Mouse (Mus musculus): ENCODE measurements around the gene Gm13279. TPM values are rescaled to one million over a fixed set of nuclear protein-coding genes. Genes with fewer than 3 reads are reported as not detected.
"Not testable (repeated sequence)": the region's sequence is repeated elsewhere in the genome, so short reads cannot be mapped to it uniquely, and the experiment has no call there.

Gm13279 gene
- polyA plus RNA-seq (2011; ENCODE audit: insufficient read length, low read depth, missing spikeins), result not detected in 2 replicates

DNA sequence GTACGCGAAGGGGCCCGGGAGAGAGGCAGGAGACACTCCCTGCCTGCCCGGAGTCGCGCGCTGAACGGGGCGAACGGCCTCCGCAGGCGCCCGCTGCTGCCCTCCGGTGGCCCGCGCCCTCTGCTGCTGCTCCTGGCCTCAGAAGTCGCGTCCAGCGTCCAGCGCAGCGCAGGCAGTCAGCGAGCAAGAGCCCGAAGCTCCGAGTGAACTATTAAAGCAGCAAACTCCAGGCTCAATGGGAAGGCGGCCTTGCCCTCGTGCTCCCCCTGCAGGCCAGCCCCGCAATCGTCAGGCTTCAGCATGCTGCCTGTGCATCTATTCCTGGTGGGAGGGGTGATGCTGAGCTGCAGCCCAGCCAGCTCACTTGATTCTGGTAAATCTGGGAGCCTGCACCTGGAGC, at the start of gene Gm13279:
Gene Gm13279, plus strand, starts transcription at position 301 of the 400 bp plus-strand sequence.
- H3K27ac ChIP-seq (ENCODE audit: insufficient read depth, low read length); H3K4me1 ChIP-seq (ENCODE audit: control insufficient read depth, insufficient read depth, low read length); H3K4me3 ChIP-seq (ENCODE audit: insufficient read depth, low read length): not testable (repeated sequence)

DNA sequence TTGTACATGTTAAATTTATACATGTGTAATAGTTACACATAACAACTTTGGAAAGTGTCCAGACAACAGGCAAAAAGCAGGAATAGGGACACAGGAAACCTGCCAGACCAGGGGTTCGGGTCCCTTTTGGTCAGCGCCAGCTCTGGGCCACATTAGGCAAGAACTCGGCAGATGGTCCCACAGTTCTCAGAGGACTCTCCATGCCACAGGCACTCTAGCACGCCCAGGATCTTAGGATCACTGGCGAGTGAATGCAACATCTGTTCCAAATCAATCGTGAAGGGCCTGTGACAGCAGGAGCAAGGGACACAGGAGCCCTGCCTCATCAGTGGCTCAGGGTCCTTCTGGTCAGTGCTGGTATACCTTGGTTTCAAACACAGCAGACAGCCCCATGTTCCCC, 47.3 kb upstream of the Gm13279 start:
- TF ChIP-seq CTCF (IDR thresholded peaks at IDR 0.05; ENCODE audit: borderline replicate concordance, insufficient read depth, low read length) (no peak), POLR2A (IDR thresholded peaks at IDR 0.05; ENCODE audit: low read depth, low read length) (no peak)
- H3K4me3 ChIP-seq (ENCODE audit: insufficient read depth, low read length), result no peak overlapping the region
- H3K27ac ChIP-seq (ENCODE audit: insufficient read depth, low read length), result no peak overlapping the region
- no peaks in the 10 kb centered on the region for H3K4me1 ChIP-seq (ENCODE audit: control insufficient read depth, insufficient read depth, low read length)

DNA sequence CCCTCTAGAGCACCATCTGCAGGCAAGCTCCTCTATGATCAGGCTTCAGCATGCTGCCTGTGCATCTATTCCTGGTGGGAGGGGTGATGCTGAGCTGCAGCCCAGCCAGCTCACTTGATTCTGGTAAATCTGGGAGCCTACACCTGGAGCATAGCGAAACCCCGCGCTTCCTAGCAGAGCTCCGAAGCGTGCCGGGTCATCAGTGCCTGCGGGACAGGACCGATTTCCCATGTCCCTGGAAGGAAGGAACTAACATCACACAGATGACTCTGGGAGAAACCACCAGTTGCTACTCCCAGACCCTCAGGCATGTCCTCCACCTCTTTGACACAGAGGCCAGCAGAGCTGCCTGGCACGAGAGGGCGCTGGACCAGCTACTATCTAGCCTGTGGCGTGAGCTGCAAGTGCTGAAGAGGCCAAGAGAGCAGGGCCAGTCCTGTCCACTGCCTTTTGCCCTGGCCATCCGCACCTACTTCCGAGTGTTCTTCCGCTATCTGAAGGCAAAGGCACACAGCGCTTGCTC, 42.3 kb upstream of the Gm13279 start, which contains the start of gene Gm13271:
Gene Gm13271, plus strand, starts transcription at position 51 of the 523 bp plus-strand sequence.
- not testable (repeated sequence) for H3K4me3 ChIP-seq (ENCODE audit: insufficient read depth, low read length); H3K4me1 ChIP-seq (ENCODE audit: control insufficient read depth, insufficient read depth, low read length); H3K27ac ChIP-seq (ENCODE audit: insufficient read depth, low read length)

DNA sequence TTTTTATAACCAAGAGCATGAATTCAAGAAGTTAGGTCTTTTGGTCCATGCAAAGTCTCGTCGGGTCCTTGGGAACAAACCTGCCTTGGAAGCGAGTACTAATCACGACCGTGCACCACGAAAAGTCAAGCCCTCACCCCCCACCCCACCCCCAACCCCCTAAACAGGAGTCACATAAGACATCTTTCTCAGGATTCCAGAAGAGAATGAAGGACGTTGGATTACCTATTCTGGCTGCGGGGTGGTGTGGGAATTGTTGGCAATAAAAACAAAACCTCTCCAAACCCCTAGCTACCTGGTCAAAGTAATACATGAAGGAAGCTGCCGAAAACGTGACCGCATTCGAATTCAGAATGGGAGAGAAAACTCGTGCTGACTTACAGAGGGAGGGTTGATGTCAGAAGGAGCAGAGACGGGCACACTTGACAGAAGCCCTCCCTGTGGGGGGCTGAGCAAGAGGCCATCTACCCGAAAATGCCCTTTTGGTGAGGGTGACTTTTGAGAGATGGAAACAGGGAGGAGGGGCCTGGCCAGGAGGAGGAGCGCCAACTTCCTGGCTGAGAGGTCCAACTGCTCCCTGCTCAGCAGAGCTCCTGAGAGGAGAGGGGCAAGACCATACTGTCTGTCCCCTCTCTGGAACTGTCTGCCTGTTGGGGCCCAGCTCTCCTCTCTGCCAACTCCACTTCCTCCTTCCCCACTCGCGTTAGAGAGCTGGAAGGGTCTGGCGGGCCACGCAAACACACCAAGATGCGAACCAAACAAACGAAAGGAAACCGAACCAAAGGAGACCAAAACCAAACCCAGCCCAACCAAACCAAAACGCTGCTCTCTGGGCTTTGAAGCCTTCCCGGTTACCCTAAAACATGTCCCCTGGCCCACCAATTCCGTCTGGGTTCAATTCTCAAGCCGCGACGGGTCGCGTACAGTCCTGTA, 40.4 kb upstream of the Gm13279 start:
- Histone ChIP-seq H3K4me3 (ENCODE audit: insufficient read depth, low read length) (peak overlapping the region; percentile 59), H3K27ac (ENCODE audit: insufficient read depth, low read length) (peak overlapping the region; percentile 99)
- peak; percentile 67 for TF ChIP-seq POLR2A (IDR thresholded peaks at IDR 0.05; ENCODE audit: low read depth, low read length)
- H3K4me1 ChIP-seq (ENCODE audit: control insufficient read depth, insufficient read depth, low read length), result not testable (repeated sequence)

DNA sequence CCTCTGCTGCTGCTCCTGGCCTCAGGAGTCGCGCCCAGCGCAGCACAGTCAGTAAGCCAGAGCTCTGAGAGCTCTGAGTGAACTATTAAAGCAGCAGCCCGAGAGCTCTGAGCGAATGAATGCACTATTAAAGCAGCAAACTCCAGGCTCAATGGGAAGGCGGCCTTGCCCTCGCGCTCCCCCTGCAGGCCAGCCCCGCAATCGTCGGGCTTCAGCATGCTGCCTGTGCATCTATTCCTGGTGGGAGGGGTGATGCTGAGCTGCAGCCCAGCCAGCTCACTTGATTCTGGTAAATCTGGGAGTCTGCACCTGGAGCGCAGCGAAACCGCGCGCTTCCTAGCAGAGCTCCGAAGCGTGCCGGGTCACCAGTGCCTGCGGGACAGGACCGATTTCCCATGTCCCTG, 39.6 kb upstream of the Gm13279 start:
- H3K4me1 ChIP-seq (ENCODE audit: control insufficient read depth, insufficient read depth, low read length), result not testable (repeated sequence)
- Histone ChIP-seq H3K4me3 (ENCODE audit: insufficient read depth, low read length) (peak overlapping the region; percentile 59; the same call in 1 of the 2 replicates), H3K27ac (ENCODE audit: insufficient read depth, low read length) (0 out of 2 replicates have a peak overlapping the region, but pooled peaks have one; percentile 99)
- TF ChIP-seq CTCF (IDR thresholded peaks at IDR 0.05; ENCODE audit: borderline replicate concordance, insufficient read depth, low read length), result peak; percentile 68
- peak; percentile 79 for TF ChIP-seq POLR2A (IDR thresholded peaks at IDR 0.05; ENCODE audit: low read depth, low read length)

DNA sequence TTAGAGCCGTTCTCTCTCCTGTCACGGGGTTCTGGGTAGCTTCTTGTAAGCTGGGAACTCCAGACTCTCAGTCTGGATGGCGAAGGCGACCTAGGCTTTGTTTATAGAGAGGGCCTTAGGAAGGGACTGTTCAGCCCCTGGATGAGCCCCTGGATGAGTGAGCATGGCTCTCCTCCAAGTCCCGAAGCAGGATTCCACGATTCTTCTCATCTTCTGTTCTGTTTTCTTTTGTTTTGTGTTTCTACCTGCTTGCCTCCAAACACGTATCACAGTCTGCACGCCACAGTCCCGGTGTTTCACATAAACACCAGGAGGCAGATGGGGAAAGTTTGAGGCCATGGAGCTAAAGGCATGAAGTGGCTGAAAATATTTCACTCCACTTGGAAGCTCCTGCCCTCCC, 38.4 kb upstream of the Gm13279 start:
- H3K4me1 ChIP-seq (ENCODE audit: control insufficient read depth, insufficient read depth, low read length); H3K4me3 ChIP-seq (ENCODE audit: insufficient read depth, low read length); H3K27ac ChIP-seq (ENCODE audit: insufficient read depth, low read length): not testable (repeated sequence)

DNA sequence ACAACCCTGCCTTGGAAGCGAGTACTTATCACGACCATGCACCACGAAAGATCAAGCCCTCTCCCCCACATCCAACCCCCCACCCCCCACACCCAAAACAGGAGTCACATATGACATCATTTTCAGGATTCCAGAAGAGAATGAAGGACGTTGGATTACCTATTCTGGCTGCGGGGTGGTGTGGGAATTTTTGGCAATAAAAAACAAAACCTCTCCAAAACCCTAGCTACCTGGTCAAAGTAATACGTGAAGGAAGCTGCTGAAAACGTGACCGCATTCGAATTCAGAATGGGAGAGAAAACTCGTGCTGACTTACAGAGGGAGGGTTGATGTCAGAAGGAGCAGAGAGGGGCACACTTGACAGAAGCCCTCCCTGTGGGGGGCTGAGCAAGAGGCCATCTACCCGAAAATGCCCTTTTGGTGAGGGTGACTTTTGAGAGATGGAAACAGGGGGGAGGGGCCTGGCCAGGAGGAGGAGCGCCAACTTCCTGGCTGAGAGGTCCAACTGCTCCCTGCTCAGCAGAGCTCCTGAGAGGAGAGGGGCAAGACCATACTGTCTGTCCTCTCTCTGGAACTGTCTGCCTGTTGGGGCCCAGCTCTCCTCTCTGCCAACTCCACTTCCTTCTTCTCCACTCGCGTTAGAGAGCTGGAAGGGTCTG, 37.5 kb upstream of the Gm13279 start, which contains the start of gene Gm13283:
Gene Gm13283, plus strand, starts transcription at position 510 of the 659 bp plus-strand sequence.
- Histone ChIP-seq H3K27ac (ENCODE audit: insufficient read depth, low read length) (peak within 1 kb of the TSS; percentile 73; the same call in 1 of the 2 replicates), H3K4me3 (ENCODE audit: insufficient read depth, low read length) (peak within 1 kb of the TSS; percentile 27; the same call in 1 of the 2 replicates)
- TF ChIP-seq POLR2A (IDR thresholded peaks at IDR 0.05; ENCODE audit: low read depth, low read length), result 0 out of 2 replicates have a peak, but pooled peaks have one; percentile 17
- H3K4me1 ChIP-seq (ENCODE audit: control insufficient read depth, insufficient read depth, low read length), result not testable (repeated sequence)

DNA sequence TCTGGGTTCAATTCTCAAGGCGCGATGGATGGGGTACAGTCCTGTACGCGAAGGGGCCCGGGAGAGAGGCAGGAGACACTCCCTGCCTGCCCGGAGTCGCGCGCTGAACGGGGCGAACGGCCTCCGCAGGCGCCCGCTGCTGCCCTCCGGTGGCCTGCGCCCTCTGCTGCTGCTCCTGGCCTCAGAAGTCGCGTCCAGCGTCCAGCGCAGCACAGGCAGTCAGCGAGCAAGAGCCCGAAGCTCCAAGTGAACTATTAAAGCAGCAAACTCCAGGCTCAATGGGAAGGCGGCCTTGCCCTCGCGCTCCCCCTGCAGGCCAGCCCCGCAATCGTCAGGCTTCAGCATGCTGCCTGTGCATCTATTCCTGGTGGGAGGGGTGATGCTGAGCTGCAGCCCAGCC, 36.8 kb upstream of the Gm13279 start:
- TF ChIP-seq CTCF (IDR thresholded peaks at IDR 0.05; ENCODE audit: borderline replicate concordance, insufficient read depth, low read length), result 0 out of 2 replicates have a peak, but pooled peaks have one; percentile 46
- peak; percentile 77 for TF ChIP-seq POLR2A (IDR thresholded peaks at IDR 0.05; ENCODE audit: low read depth, low read length)
- peak overlapping the region; percentile 27; the same call in 1 of the 2 replicates for H3K4me3 ChIP-seq (ENCODE audit: insufficient read depth, low read length)
- not testable (repeated sequence) for H3K4me1 ChIP-seq (ENCODE audit: control insufficient read depth, insufficient read depth, low read length)
- H3K27ac ChIP-seq (ENCODE audit: insufficient read depth, low read length), result peak overlapping the region; percentile 73; the same call in 1 of the 2 replicates

DNA sequence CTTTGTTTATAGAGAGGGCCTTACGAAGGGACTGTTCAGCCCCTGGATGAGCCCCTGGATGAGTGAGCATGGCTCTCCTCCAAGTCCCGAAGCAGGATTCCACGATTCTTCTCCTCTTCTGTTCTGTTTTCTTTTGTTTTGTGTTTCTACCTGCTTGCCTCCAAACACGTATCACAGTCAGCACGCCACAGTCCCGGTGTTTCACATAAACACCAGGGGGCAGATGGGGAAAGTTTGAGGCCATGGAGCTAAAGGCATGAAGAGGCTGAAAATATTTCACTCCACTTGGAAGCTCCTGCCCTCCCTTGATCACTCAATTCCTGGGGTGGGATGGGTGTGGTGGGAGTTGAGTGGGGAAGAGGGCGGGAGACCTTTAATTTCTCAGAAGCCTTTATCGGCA, 35.4 kb upstream of the Gm13279 start:
- H3K4me3 ChIP-seq (ENCODE audit: insufficient read depth, low read length); H3K4me1 ChIP-seq (ENCODE audit: control insufficient read depth, insufficient read depth, low read length); H3K27ac ChIP-seq (ENCODE audit: insufficient read depth, low read length): not testable (repeated sequence)

DNA sequence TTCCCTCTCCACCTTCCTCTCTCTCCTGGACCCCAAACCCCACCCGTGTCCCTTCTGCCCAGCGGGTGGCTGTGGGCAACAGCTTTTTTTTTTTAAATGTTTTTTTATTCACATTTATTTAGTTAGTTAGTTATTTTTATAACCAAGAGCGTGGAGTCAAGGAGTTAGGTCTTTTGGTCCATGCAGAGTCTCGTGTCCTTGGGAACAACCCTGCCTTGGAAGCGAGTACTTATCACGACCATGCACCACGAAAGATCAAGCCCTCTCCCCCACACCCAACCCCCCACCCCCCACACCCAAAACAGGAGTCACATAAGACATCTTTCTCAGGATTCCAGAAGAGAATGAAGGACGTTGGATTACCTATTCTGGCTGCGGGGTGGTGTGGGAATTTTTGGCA, 34.9 kb upstream of the Gm13279 start:
- H3K27ac ChIP-seq (ENCODE audit: insufficient read depth, low read length); H3K4me1 ChIP-seq (ENCODE audit: control insufficient read depth, insufficient read depth, low read length); H3K4me3 ChIP-seq (ENCODE audit: insufficient read depth, low read length): not testable (repeated sequence)

All from embryonic fibroblast, embryonic 13.5 days (primary cell).